Mouse (Mus musculus) forebrain, embryonic 13.5 days (tissue): ENCODE data around the gene Fuca1. TPM values are rescaled to one million over a fixed set of nuclear protein-coding genes. Genes with fewer than 3 reads are reported as not detected.

ENCODE experiments used
- ATAC-seq: fragments of 200-750 bp; cut with Nextera tagmentation; 2 replicates; pipeline ENCODE4 v1.8.0; 2017
- H3K27ac ChIP-seq: fragments of 300-500 bp; sonication (generic); 2 replicates; pipeline ENCODE4 v1.5.1; 2015; ENCODE audit warnings: inconsistent platforms, mild to moderate bottlenecking, moderate library complexity
- H3K27me3 ChIP-seq: fragments of 300-500 bp; sonication (generic); 2 replicates; pipeline ENCODE4 v1.6.1; 2015; ENCODE audit warnings: mild to moderate bottlenecking, inconsistent platforms
- H3K36me3 ChIP-seq: fragments of 300-500 bp; sonication (generic); 2 replicates; pipeline ENCODE4 v1.6.1; 2015; ENCODE audit warnings: mild to moderate bottlenecking, inconsistent platforms; ENCODE audit not compliant: poor library complexity, severe bottlenecking
- H3K4me1 ChIP-seq: fragments of 300-500 bp; sonication (generic); 2 replicates; pipeline ENCODE4 v1.6.1; 2015; ENCODE audit warnings: inconsistent platforms
- H3K4me2 ChIP-seq: fragments of 300-500 bp; sonication (generic); 2 replicates; pipeline ENCODE4 v1.6.1; 2015; ENCODE audit warnings: inconsistent platforms, mild to moderate bottlenecking, moderate library complexity
- H3K4me3 ChIP-seq: fragments of 300-500 bp; sonication (generic); 2 replicates; pipeline ENCODE4 v1.5.1; 2015; ENCODE audit warnings: mild to moderate bottlenecking, inconsistent platforms
- H3K9ac ChIP-seq: fragments of 300-500 bp; sonication (generic); 2 replicates; pipeline ENCODE4 v1.6.1; 2015; ENCODE audit warnings: mild to moderate bottlenecking, inconsistent platforms
- H3K9me3 ChIP-seq: fragments of 300-500 bp; sonication (generic); replicated peaks from 2 replicates; pipeline ENCODE4 v1.6.1; 2016; ENCODE audit warnings: inconsistent platforms
- WGBS: fragments of 180-500 bp; shearing (Covaris S2); methylation state at CpG from one replicate; pipeline ENCODE4 v1.1.7; 2015; 5-methylcytosine and 5-hydroxymethylcytosine counted together
- polyA plus RNA-seq: library from polyadenylated mRNA; unstranded; fragments of >200 nt; fragmentation: Nextera tagmentation; extraction: Ambion mirVana; gene quantifications from 2 replicates; pipeline ENCODE4 v1.2.1, GENCODE M21; 2015

Fuca1 gene
- polyA plus RNA-seq, 1 experiment from 2014 or later: 41.7 TPM

GRCm38 (mm10) chr4:135880018-135880417, 40.5 kb upstream of the Fuca1 start:
- Histone ChIP-seq H3K9me3 (no peaks in the 10 kb centered on the region), H3K36me3 (no peaks in the 10 kb centered on the region), H3K27me3 (no peaks in the 10 kb centered on the region), H3K4me1 (peaks cover 21% of the 10 kb centered on the region), H3K27ac (no peak overlapping the region), H3K9ac (no peak overlapping the region), H3K4me2 (no peak overlapping the region), H3K4me3 (no peak overlapping the region)
- 93% methylated on average over 6 of the region's 6 CpGs for WGBS
- no peak for ATAC-seq

- no peak for ATAC-seq
- WGBS: 87% methylated on average over 10 of the region's 10 CpGs
- H3K36me3 ChIP-seq: no peaks in the 10 kb centered on the region
Measured at GRCm38 (mm10) chr4:135880576-135880975, 40.0 kb upstream of the Fuca1 start.

GRCm38 (mm10) chr4:135882023-135882422, 38.5 kb upstream of the Fuca1 start:
- Histone ChIP-seq H3K27ac (no peak overlapping the region), H3K36me3 (no peaks in the 10 kb centered on the region), H3K9ac (no peak overlapping the region), H3K4me1 (peaks cover 1% of the 10 kb centered on the region), H3K9me3 (no peaks in the 10 kb centered on the region), H3K27me3 (no peaks in the 10 kb centered on the region), H3K4me3 (no peak overlapping the region), H3K4me2 (no peak overlapping the region)
- 83% methylated on average over 6 of the region's 6 CpGs for WGBS
- no peak for ATAC-seq

More at GRCm38 (mm10) chr4:135880576-135880975, 40.0 kb upstream of the Fuca1 start:
- H3K9ac ChIP-seq: no peak overlapping the region
- no peaks in the 10 kb centered on the region for H3K9me3 ChIP-seq
- H3K27me3 ChIP-seq: no peaks in the 10 kb centered on the region
- H3K4me3 ChIP-seq: no peak overlapping the region
- H3K27ac ChIP-seq: no peak overlapping the region
- H3K4me1 ChIP-seq: peaks cover 16% of the 10 kb centered on the region
- no peak overlapping the region for H3K4me2 ChIP-seq

GRCm38 (mm10) chr4:135883401-135883851, 37.1 kb upstream of the Fuca1 start:
- Histone ChIP-seq H3K4me2 (no peak overlapping the region), H3K27me3 (no peaks in the 10 kb centered on the region), H3K4me3 (no peak overlapping the region), H3K36me3 (no peaks in the 10 kb centered on the region), H3K4me1 (no peaks in the 10 kb centered on the region), H3K9me3 (no peaks in the 10 kb centered on the region), H3K9ac (no peak overlapping the region), H3K27ac (no peak overlapping the region)
- 42% methylated on average over 10 of the region's 10 CpGs for WGBS
- no peak for ATAC-seq

- no peaks in the 10 kb centered on the region for H3K4me1 ChIP-seq
- H3K4me2 ChIP-seq: no peak overlapping the region
- no peaks in the 10 kb centered on the region for H3K36me3 ChIP-seq
- ATAC-seq: no peak
- WGBS: 66% methylated on average over 7 of the region's 7 CpGs
- no peaks in the 10 kb centered on the region for H3K9me3 ChIP-seq
- H3K27ac ChIP-seq: no peak overlapping the region
- no peaks in the 10 kb centered on the region for H3K27me3 ChIP-seq
- H3K9ac ChIP-seq: no peak overlapping the region
- H3K4me3 ChIP-seq: no peak overlapping the region
Measured at GRCm38 (mm10) chr4:135883881-135884516, 36.5 kb upstream of the Fuca1 start.

- Histone ChIP-seq H3K4me1 (no peaks in the 10 kb centered on the region), H3K9ac (no peak overlapping the region), H3K4me2 (no peak overlapping the region), H3K4me3 (no peak overlapping the region), H3K9me3 (no peaks in the 10 kb centered on the region), H3K27me3 (no peaks in the 10 kb centered on the region), H3K36me3 (no peaks in the 10 kb centered on the region), H3K27ac (no peak overlapping the region)
- ATAC-seq: no peak
- 32% methylated on average over 6 of the region's 6 CpGs for WGBS
Measured at GRCm38 (mm10) chr4:135884531-135884930, 36.0 kb upstream of the Fuca1 start.

GRCm38 (mm10) chr4:135885676-135886075, 34.9 kb upstream of the Fuca1 start:
- no peak overlapping the region for H3K4me2 ChIP-seq
- H3K27me3 ChIP-seq: no peaks in the 10 kb centered on the region
- no peaks in the 10 kb centered on the region for H3K9me3 ChIP-seq
- WGBS: 94% methylated on average over 12 of the region's 12 CpGs
- no peaks in the 10 kb centered on the region for H3K4me1 ChIP-seq
- no peaks in the 10 kb centered on the region for H3K36me3 ChIP-seq
- H3K4me3 ChIP-seq: no peak overlapping the region
- no peak overlapping the region for H3K9ac ChIP-seq
- ATAC-seq: no peak
- H3K27ac ChIP-seq: no peak overlapping the region

GRCm38 (mm10) chr4:135886184-135886583, 34.4 kb upstream of the Fuca1 start:
- Histone ChIP-seq H3K4me1 (no peaks in the 10 kb centered on the region), H3K27ac (no peak overlapping the region), H3K36me3 (no peaks in the 10 kb centered on the region), H3K27me3 (no peaks in the 10 kb centered on the region), H3K4me2 (no peak overlapping the region), H3K9ac (no peak overlapping the region), H3K4me3 (no peak overlapping the region), H3K9me3 (no peaks in the 10 kb centered on the region)
- WGBS: 92% methylated on average over 4 of the region's 4 CpGs
- ATAC-seq: no peak

- Histone ChIP-seq H3K4me1 (no peaks in the 10 kb centered on the region), H3K27me3 (no peaks in the 10 kb centered on the region), H3K4me2 (no peak overlapping the region), H3K27ac (no peak overlapping the region), H3K4me3 (no peak overlapping the region), H3K9ac (no peak overlapping the region), H3K9me3 (no peaks in the 10 kb centered on the region), H3K36me3 (no peaks in the 10 kb centered on the region)
- no peak for ATAC-seq
- WGBS: 95% methylated on average over 24 of the region's 24 CpGs
Measured at GRCm38 (mm10) chr4:135888448-135889057, 32.0 kb upstream of the Fuca1 start.

GRCm38 (mm10) chr4:135889146-135889883, 31.2 kb upstream of the Fuca1 start:
- H3K9ac ChIP-seq: no peak overlapping the region
- no peaks in the 10 kb centered on the region for H3K9me3 ChIP-seq
- no peak overlapping the region for H3K4me2 ChIP-seq
- H3K4me3 ChIP-seq: no peak overlapping the region
- 81% methylated on average over 7 of the region's 7 CpGs for WGBS
- no peaks in the 10 kb centered on the region for H3K27me3 ChIP-seq
- H3K36me3 ChIP-seq: no peaks in the 10 kb centered on the region
- no peak for ATAC-seq
- H3K27ac ChIP-seq: no peak overlapping the region
- no peaks in the 10 kb centered on the region for H3K4me1 ChIP-seq

- Histone ChIP-seq H3K9me3 (no peaks in the 10 kb centered on the region), H3K36me3 (no peaks in the 10 kb centered on the region), H3K9ac (no peak overlapping the region), H3K4me2 (no peak overlapping the region), H3K4me3 (no peak overlapping the region), H3K27me3 (no peaks in the 10 kb centered on the region), H3K27ac (no peak overlapping the region), H3K4me1 (no peaks in the 10 kb centered on the region)
- ATAC-seq: peak; percentile 75
- 9% methylated on average over 4 of the region's 4 CpGs for WGBS
Measured at GRCm38 (mm10) chr4:135889884-135890283, 30.7 kb upstream of the Fuca1 start.

GRCm38 (mm10) chr4:135891539-135891938, 29.0 kb upstream of the Fuca1 start:
- no peaks in the 10 kb centered on the region for H3K4me1 ChIP-seq
- no peaks in the 10 kb centered on the region for H3K9me3 ChIP-seq
- no peak overlapping the region for H3K9ac ChIP-seq
- 96% methylated on average over 2 of the region's 2 CpGs for WGBS
- H3K36me3 ChIP-seq: no peaks in the 10 kb centered on the region
- no peaks in the 10 kb centered on the region for H3K27me3 ChIP-seq
- H3K4me3 ChIP-seq: no peak overlapping the region
- no peak for ATAC-seq
- no peak overlapping the region for H3K4me2 ChIP-seq
- H3K27ac ChIP-seq: no peak overlapping the region
